Mouse (Mus musculus) ES-E14 (cell line): ENCODE measurements at regions not wholly inside any gene's neighbourhood (a gene's known extent, or its start where the extent isn't known, plus 50 kb on each side); places are given as distances from the start of the nearest gene placed in this dataset.

Experiments used
- DNase-seq: peaks from one replicate; pipeline ENCODE4 v3.0.0-alpha.2; 2013; ENCODE audit warnings: low read depth, low spot score
- H3K27ac ChIP-seq: 2 replicates; pipeline ENCODE4 v1.5.1; 2012; ENCODE audit warnings: low read depth, mild to moderate bottlenecking, low read length, moderate library complexity, mixed read lengths; ENCODE audit not compliant: poor library complexity, insufficient read depth, severe bottlenecking
- H3K36me3 ChIP-seq: 2 replicates; pipeline ENCODE4 v1.6.1; 2012; ENCODE audit warnings: mild to moderate bottlenecking, low read length, moderate library complexity, mixed read lengths; ENCODE audit not compliant: control insufficient read depth, poor library complexity, insufficient read depth, severe bottlenecking
- H3K4me1 ChIP-seq, 2 experiments: fragments of 150-350 bp in 1 of 2; sonication (generic) in 1 of 2; 2 replicates each; pipeline ENCODE4 v1.6.1; 2012; ENCODE audit warnings: low read length in 2 of 2, mild to moderate bottlenecking in 1 of 2, mixed read lengths in 1 of 2; ENCODE audit not compliant: control insufficient read depth in 2 of 2, insufficient read depth in 2 of 2, poor library complexity in 1 of 2
- H3K4me3 ChIP-seq, 2 experiments: fragments of 150-350 bp in 1 of 2; sonication (generic) in 1 of 2; 2 replicates each; pipeline ENCODE4 v1.5.1; 2012; ENCODE audit warnings: low read length in 2 of 2, low read depth in 1 of 2, mild to moderate bottlenecking in 1 of 2, mixed read lengths in 1 of 2; ENCODE audit not compliant: insufficient read depth in 1 of 2, poor library complexity in 1 of 2, severe bottlenecking in 1 of 2
- H3K9ac ChIP-seq: 2 replicates; pipeline ENCODE4 v1.6.1; 2012; ENCODE audit warnings: low read depth, mild to moderate bottlenecking, low read length, mixed read lengths; ENCODE audit not compliant: poor library complexity, insufficient read depth, severe bottlenecking
- H3K9me3 ChIP-seq: fragments of 150-350 bp; sonication (generic); 2 replicates; pipeline ENCODE4 v1.6.1; 2012; ENCODE audit warnings: low read depth, mild to moderate bottlenecking, low read length; ENCODE audit not compliant: control insufficient read depth, insufficient read depth
- CHD2 ChIP-seq: IDR thresholded peaks from 2 replicates; pipeline ENCODE4 v1.6.1; 2014; ENCODE audit warnings: mild to moderate bottlenecking, low read depth, low read length, inconsistent platforms
- HCFC1 ChIP-seq: IDR thresholded peaks from 2 replicates; pipeline ENCODE4 v1.6.1; 2012; ENCODE audit warnings: low read length, inconsistent platforms, borderline replicate concordance; ENCODE audit not compliant: insufficient read depth
- MAFK ChIP-seq: IDR thresholded peaks from 2 replicates; pipeline ENCODE4 v1.6.1; 2014; ENCODE audit warnings: mild to moderate bottlenecking, low read depth, low read length, inconsistent platforms; ENCODE audit not compliant: insufficient read depth
- ZC3H11A ChIP-seq: IDR thresholded peaks from 2 replicates; pipeline ENCODE4 v1.6.1; 2012; ENCODE audit warnings: low read depth, mild to moderate bottlenecking, inconsistent platforms, low read length, borderline replicate concordance
- ZNF384 ChIP-seq: IDR thresholded peaks from 2 replicates; pipeline ENCODE4 v1.6.1; 2012; ENCODE audit warnings: low read depth, low read length, inconsistent platforms
- in situ Hi-C, 2 experiments: fragments of 600-800 bp; cut with MboI; formaldehyde crosslinking; loops; one replicate each; pipeline ENCODE4 v1.15.1; 2025; ENCODE audit warnings: low sequenced_read_pairs in 2 of 2, inconsistent platforms in 1 of 2; ENCODE audit not compliant: unreplicated experiment in 2 of 2

GRCm38 (mm10) chr15:61448482-61448881 is 525.7 kb upstream of the A1bg start:
- H3K4me1 ChIP-seq = no peaks in the 10 kb centered on the region
- no peaks in the 10 kb centered on the region for H3K36me3 ChIP-seq
- TF ChIP-seq CHD2 (no peak), MAFK (no peak), ZC3H11A (no peak), HCFC1 (no peak), ZNF384 (no peak)
- H3K4me3 ChIP-seq = no peak overlapping the region
- in situ Hi-C loops = no loop called here
- no peak for DNase-seq
- no peaks in the 10 kb centered on the region for H3K9me3 ChIP-seq
- H3K9ac ChIP-seq = no peak overlapping the region
- H3K27ac ChIP-seq = no peak overlapping the region

GRCm38 (mm10) chr15:61446053-61446840 is 523.4 kb upstream of the A1bg start:
- no peaks in the 10 kb centered on the region for H3K4me1 ChIP-seq
- no peaks in the 10 kb centered on the region for H3K9me3 ChIP-seq
- TF ChIP-seq HCFC1 = no peak
- TF ChIP-seq ZNF384 = no peak
- no peak for TF ChIP-seq ZC3H11A
- no peak for TF ChIP-seq CHD2
- no peak for TF ChIP-seq MAFK
- in situ Hi-C loops = no loop called here
- H3K9ac ChIP-seq = no peak overlapping the region
- H3K36me3 ChIP-seq = no peaks in the 10 kb centered on the region
- no peak overlapping the region for H3K27ac ChIP-seq
- no peak for DNase-seq
- H3K4me3 ChIP-seq = no peak overlapping the region

- no peaks in the 10 kb centered on the region for H3K9me3 ChIP-seq
- no peaks in the 10 kb centered on the region for H3K36me3 ChIP-seq
- no peaks in the 10 kb centered on the region for H3K4me1 ChIP-seq
- in situ Hi-C loops = no loop called here
- no peak for DNase-seq
- no peak for TF ChIP-seq ZC3H11A
- no peak for TF ChIP-seq CHD2
- TF ChIP-seq ZNF384 = no peak
- TF ChIP-seq MAFK = no peak
- no peak for TF ChIP-seq HCFC1
- H3K9ac ChIP-seq = no peak overlapping the region
- H3K27ac ChIP-seq = no peak overlapping the region
- no peak overlapping the region for H3K4me3 ChIP-seq
Measured at GRCm38 (mm10) chr15:61441734-61442398, 519.1 kb upstream of the A1bg start.

- H3K4me3 ChIP-seq = no peak overlapping the region
- H3K9ac ChIP-seq = no peak overlapping the region
- in situ Hi-C loops = no loop called here
- H3K9me3 ChIP-seq = no peaks in the 10 kb centered on the region
- no peak overlapping the region for H3K27ac ChIP-seq
- no peaks in the 10 kb centered on the region for H3K4me1 ChIP-seq
- no peaks in the 10 kb centered on the region for H3K36me3 ChIP-seq
- no peak for DNase-seq
- TF ChIP-seq MAFK = no peak
- TF ChIP-seq ZC3H11A = no peak
- TF ChIP-seq ZNF384 = no peak
- TF ChIP-seq HCFC1 = no peak
- no peak for TF ChIP-seq CHD2
Measured at GRCm38 (mm10) chr15:61441012-61441411, 518.2 kb upstream of the A1bg start.

GRCm38 (mm10) chr15:61440284-61440683 is 517.5 kb upstream of the A1bg start:
- DNase-seq = no peak
- TF ChIP-seq ZNF384 = no peak
- TF ChIP-seq HCFC1 = no peak
- no peak for TF ChIP-seq CHD2
- no peak overlapping the region for H3K27ac ChIP-seq
- H3K4me3 ChIP-seq = no peak overlapping the region
- H3K9me3 ChIP-seq = no peaks in the 10 kb centered on the region
- no peaks in the 10 kb centered on the region for H3K36me3 ChIP-seq
- in situ Hi-C loops = no loop called here
- H3K4me1 ChIP-seq = no peaks in the 10 kb centered on the region
- H3K9ac ChIP-seq = no peak overlapping the region
